Mouse (Mus musculus): ENCODE measurements around the gene Farp1.

DNA sequence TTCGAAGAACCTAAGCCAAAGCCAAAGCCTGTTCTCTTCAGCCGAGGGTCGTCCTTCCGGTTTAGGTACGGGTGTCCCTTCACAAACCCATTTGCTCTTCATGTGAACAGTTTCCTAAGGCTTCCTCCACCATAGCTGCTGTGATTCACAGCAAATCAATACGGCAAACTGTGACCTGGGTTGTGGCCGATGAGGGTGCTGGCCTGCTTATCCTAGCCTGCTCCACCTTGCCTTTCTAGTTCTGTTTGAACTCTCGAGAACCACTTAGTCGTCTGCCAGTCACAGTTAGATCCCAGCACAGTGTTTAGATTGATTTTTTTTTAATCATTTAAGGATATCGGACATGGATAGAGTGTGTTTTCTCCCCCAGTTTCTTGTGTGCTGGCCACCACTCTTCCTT lies 203.7 kb downstream of the Farp1 start:
- no peak for TF ChIP-seq CTCF (IDR thresholded peaks at IDR 0.05; ENCODE audit: extremely low read depth, insufficient read length, insufficient replicate concordance, low read depth, low read length)
- TF ChIP-seq POLR2A (IDR thresholded peaks at IDR 0.05; ENCODE audit: low read depth, low read length): no peak
